Comparison of ENCODE assay signal across 19 mouse cellular contexts in the genomic region with DNA sequence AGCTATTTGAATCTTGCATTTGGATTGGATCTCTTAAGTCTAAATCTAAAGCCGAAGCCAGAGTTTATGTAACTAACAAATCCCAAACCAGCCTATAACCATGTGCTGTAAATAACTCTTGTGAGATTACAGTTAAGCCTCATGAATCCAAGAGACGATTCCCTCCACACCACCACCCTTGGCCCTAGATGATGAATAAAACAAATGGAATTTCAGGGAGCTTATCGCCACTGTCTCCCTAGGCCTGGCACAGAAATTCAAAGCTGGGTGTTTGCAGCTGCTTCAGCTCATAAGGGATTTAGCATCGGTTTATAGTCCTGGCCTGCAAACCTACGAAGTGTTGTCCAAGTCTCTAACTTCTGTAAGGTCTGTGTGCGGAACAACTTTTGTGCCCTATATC.
A peak's percentile ranks its signal among the peaks of the same experiment; 100 is the strongest.
DNase-seq lines count a peak whose midpoint lies in the region; ATAC-seq and TF ChIP-seq lines count a peak whose summit lies in the region.
"Had no signal": no experiment of that assay in that cellular context is flagged by ENCODE, and none has a peak within 500 bp of the region (broad histone marks: within the 10 kb centered on the region; RNA-seq: fewer than 3 reads in every experiment).

No protein-coding gene starts in this region.

- H3K4me3 ChIP-seq in midbrain, embryonic 11.5 days (ENCODE audit: low read depth, low read length): no peak overlapping the region
- H3K4me3 ChIP-seq in midbrain, embryonic 15.5 days: no peak overlapping the region
- no peak overlapping the region for H3K4me3 ChIP-seq in limb, embryonic 14.5 days (replicated peaks; ENCODE audit: low read length)
- H3K4me3 ChIP-seq: embryonic facial prominence, embryonic 12.5 days; forebrain, embryonic 10.5 days; heart, embryonic 13.5 days; hindbrain, embryonic 12.5 days; liver, embryonic 12.5 days; midbrain, embryonic 13.5 days had no signal

- H3K4me1 ChIP-seq in midbrain, embryonic 11.5 days (ENCODE audit: control insufficient read depth, insufficient read depth, low read length): no peaks in the 10 kb centered on the region
- H3K4me1 ChIP-seq in midbrain, embryonic 15.5 days: no peaks in the 10 kb centered on the region
- peaks cover 4% of the 10 kb centered on the region; the same call in 1 of the 2 replicates for H3K4me1 ChIP-seq in limb, embryonic 14.5 days (ENCODE audit: control insufficient read depth, insufficient read depth, low read length)
- H3K4me1 ChIP-seq: embryonic facial prominence, embryonic 12.5 days; hindbrain, embryonic 12.5 days; liver, embryonic 12.5 days; midbrain, embryonic 13.5 days had no signal

- TF ChIP-seq POLR2A in limb, embryonic 14.5 days (IDR thresholded peaks at IDR 0.05; ENCODE audit: borderline replicate concordance, extremely low read depth, insufficient read depth, insufficient read length): no peak

- intact Hi-C loops in gastrocnemius, postnatal 14 days (cut with DNase I; ENCODE audit: low total_unique reads): no loop called here
- intact Hi-C loops in left cerebral cortex, postnatal 25 days (cut with DNase I): no loop called here

- no peak overlapping the region for H3K9ac ChIP-seq in midbrain, embryonic 11.5 days (ENCODE audit: low read length)
- no peak overlapping the region for H3K9ac ChIP-seq in midbrain, embryonic 15.5 days
- H3K9ac ChIP-seq in limb, embryonic 14.5 days (ENCODE audit: low read depth, low read length, severe bottlenecking): no peak overlapping the region
- H3K9ac ChIP-seq: embryonic facial prominence, embryonic 12.5 days; heart, embryonic 13.5 days; hindbrain, embryonic 12.5 days; liver, embryonic 12.5 days; lung, embryonic 14.5 days; midbrain, embryonic 13.5 days had no signal

- no peak overlapping the region for H3K4me2 ChIP-seq in midbrain, embryonic 11.5 days
- no peak overlapping the region for H3K4me2 ChIP-seq in midbrain, embryonic 15.5 days
- H3K4me2 ChIP-seq in limb, embryonic 14.5 days (replicated peaks; ENCODE audit: low read depth, low read length, severe bottlenecking): no peak overlapping the region
- H3K4me2 ChIP-seq: embryonic facial prominence, embryonic 12.5 days; hindbrain, embryonic 12.5 days; liver, embryonic 12.5 days; lung, embryonic 14.5 days; midbrain, embryonic 13.5 days had no signal

- peak; percentile 10 for DNase-seq in gastrocnemius, postnatal 14 days
- no peak for DNase-seq in gastrocnemius, postnatal 10 days
- DNase-seq in midbrain, embryonic 11.5 days (ENCODE audit: low spot score, missing footprints): peak; percentile 12
- DNase-seq in limb, embryonic 14.5 days (ENCODE audit: low spot score): peak; percentile 58
- DNase-seq in left cerebral cortex, postnatal 25 days (ENCODE audit: low spot score in 2 of 2): no peak
- no peak for DNase-seq in adrenal gland, postnatal 36 days
- DNase-seq: adrenal gland, adult 8-10 months; cerebellum, adult 18-20 months; kidney, adult 9 months; kidney, postnatal 36 days; lung, embryonic 14.5 days; thymus, adult 18-20 months had no signal

- no peaks in the 10 kb centered on the region for H3K36me3 ChIP-seq in midbrain, embryonic 11.5 days (ENCODE audit: control insufficient read depth, insufficient read depth, low read length)
- H3K36me3 ChIP-seq in midbrain, embryonic 15.5 days (replicated peaks): no peaks in the 10 kb centered on the region
- no peaks in the 10 kb centered on the region for H3K36me3 ChIP-seq in limb, embryonic 14.5 days (ENCODE audit: control insufficient read depth, insufficient read depth, low read length)
- H3K36me3 ChIP-seq: embryonic facial prominence, embryonic 12.5 days; forebrain, embryonic 10.5 days; heart, embryonic 13.5 days; hindbrain, embryonic 12.5 days; liver, embryonic 12.5 days; midbrain, embryonic 13.5 days had no signal

- no peak for ATAC-seq in midbrain, embryonic 11.5 days (ENCODE audit: low FRiP score)
- ATAC-seq in midbrain, embryonic 15.5 days (replicated peaks): no peak
- ATAC-seq in limb, embryonic 14.5 days (ENCODE audit: low FRiP score, low read depth): peak; percentile 71
- ATAC-seq: liver, embryonic 12.5 days; midbrain, embryonic 13.5 days had no signal

- WGBS in midbrain, embryonic 11.5 days: 92% methylated on average over 6 of the region's 6 CpGs
- WGBS in midbrain, embryonic 15.5 days: 82% methylated on average over 6 of the region's 6 CpGs
- 54% methylated on average over 6 of the region's 6 CpGs for WGBS in limb, embryonic 14.5 days

- H3K9me3 ChIP-seq in midbrain, embryonic 11.5 days (ENCODE audit: control insufficient read depth, low read length): no peaks in the 10 kb centered on the region
- no peaks in the 10 kb centered on the region for H3K9me3 ChIP-seq in midbrain, embryonic 15.5 days
- no peaks in the 10 kb centered on the region for H3K9me3 ChIP-seq in limb, embryonic 14.5 days (ENCODE audit: control insufficient read depth, low read length)
- H3K9me3 ChIP-seq: embryonic facial prominence, embryonic 12.5 days; forebrain, embryonic 10.5 days; heart, embryonic 13.5 days; hindbrain, embryonic 12.5 days; liver, embryonic 12.5 days; midbrain, embryonic 13.5 days had no signal

- no peak overlapping the region for H3K27ac ChIP-seq in midbrain, embryonic 11.5 days (ENCODE audit: low read depth, low read length)
- H3K27ac ChIP-seq in midbrain, embryonic 15.5 days: no peak overlapping the region
- no peak overlapping the region for H3K27ac ChIP-seq in limb, embryonic 14.5 days (replicated peaks; ENCODE audit: low read depth, low read length)
- H3K27ac ChIP-seq: embryonic facial prominence, embryonic 12.5 days; forebrain, embryonic 10.5 days; hindbrain, embryonic 12.5 days; liver, embryonic 12.5 days; midbrain, embryonic 13.5 days had no signal

- no peaks in the 10 kb centered on the region for H3K27me3 ChIP-seq in midbrain, embryonic 11.5 days (ENCODE audit: control insufficient read depth, insufficient read depth, low read length)
- no peaks in the 10 kb centered on the region for H3K27me3 ChIP-seq in midbrain, embryonic 15.5 days (replicated peaks)
- H3K27me3 ChIP-seq in limb, embryonic 14.5 days (ENCODE audit: control insufficient read depth, insufficient read depth, low read length): no peaks in the 10 kb centered on the region
- H3K27me3 ChIP-seq: embryonic facial prominence, embryonic 12.5 days; heart, embryonic 13.5 days; hindbrain, embryonic 12.5 days; liver, embryonic 12.5 days had no signal

Comparison
In these comparisons a context has a peak if more than half of its experiments do, and no peak if none do; other contexts are left out.
1. DNase-seq: peak in gastrocnemius, postnatal 14 days (single experiment), midbrain, embryonic 11.5 days (single experiment) and limb, embryonic 14.5 days (single experiment); none in gastrocnemius, postnatal 10 days (single experiment), left cerebral cortex, postnatal 25 days (0 of 2) and adrenal gland, postnatal 36 days (0 of 2).